Mouse (Mus musculus) lung, postnatal 0 days (tissue): ENCODE results near the gene Cfap61.

ENCODE experiments used
- CTCF ChIP-seq: IDR thresholded peaks from 2 replicates; pipeline ENCODE4 v1.5.1; 2016; ENCODE audit warnings: antibody characterized with exemption, mild to moderate bottlenecking
- EP300 ChIP-seq: IDR thresholded peaks from 2 replicates; pipeline ENCODE4 v1.6.1; 2016; ENCODE audit warnings: antibody characterized with exemption, mild to moderate bottlenecking, control low read depth

DNA sequence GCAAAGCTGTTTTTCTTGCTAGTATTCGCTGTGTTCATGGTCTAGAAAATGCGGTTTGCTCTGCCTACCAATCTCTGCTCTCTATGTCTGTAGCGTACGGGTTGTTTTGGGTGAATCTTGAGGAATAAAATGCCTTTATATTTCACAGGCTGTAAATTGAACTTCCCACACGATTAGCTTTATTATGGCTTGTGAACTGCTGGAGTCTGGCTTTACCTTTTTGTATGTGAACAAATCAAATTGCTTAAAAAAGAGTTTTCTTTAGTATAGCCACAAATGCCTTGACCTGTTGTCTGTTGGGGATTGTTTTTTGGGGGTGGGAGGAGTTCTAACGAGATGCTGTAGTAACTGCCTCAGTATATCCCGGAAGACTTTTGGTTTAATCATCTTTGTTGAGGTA lies 289.6 kb downstream of the Cfap61 start:
- TF ChIP-seq CTCF (no peak), EP300 (no peak)
